Mouse (Mus musculus) forebrain, embryonic 13.5 days (tissue): ENCODE data around the gene Nxpe4. TPM values are rescaled to one million over a fixed set of nuclear protein-coding genes. Genes with fewer than 3 reads are reported as not detected.
A peak's percentile ranks its signal among the peaks of the same experiment; 100 is the strongest.
"Not testable (repeated sequence)": the region's sequence is repeated elsewhere in the genome, so short reads cannot be mapped to it uniquely, and the experiment has no call there.

Experiments used
- ATAC-seq: fragments of 200-750 bp; cut with Nextera tagmentation; 2 replicates; pipeline ENCODE4 v1.8.0; 2017
- H3K27ac ChIP-seq: fragments of 300-500 bp; sonication (generic); 2 replicates; pipeline ENCODE4 v1.5.1; 2015; ENCODE audit warnings: inconsistent platforms, mild to moderate bottlenecking, moderate library complexity
- H3K27me3 ChIP-seq: fragments of 300-500 bp; sonication (generic); 2 replicates; pipeline ENCODE4 v1.6.1; 2015; ENCODE audit warnings: mild to moderate bottlenecking, inconsistent platforms
- H3K36me3 ChIP-seq: fragments of 300-500 bp; sonication (generic); 2 replicates; pipeline ENCODE4 v1.6.1; 2015; ENCODE audit warnings: mild to moderate bottlenecking, inconsistent platforms; ENCODE audit not compliant: poor library complexity, severe bottlenecking
- H3K4me1 ChIP-seq: fragments of 300-500 bp; sonication (generic); 2 replicates; pipeline ENCODE4 v1.6.1; 2015; ENCODE audit warnings: inconsistent platforms
- H3K4me2 ChIP-seq: fragments of 300-500 bp; sonication (generic); 2 replicates; pipeline ENCODE4 v1.6.1; 2015; ENCODE audit warnings: inconsistent platforms, mild to moderate bottlenecking, moderate library complexity
- H3K4me3 ChIP-seq: fragments of 300-500 bp; sonication (generic); 2 replicates; pipeline ENCODE4 v1.5.1; 2015; ENCODE audit warnings: mild to moderate bottlenecking, inconsistent platforms
- H3K9ac ChIP-seq: fragments of 300-500 bp; sonication (generic); 2 replicates; pipeline ENCODE4 v1.6.1; 2015; ENCODE audit warnings: mild to moderate bottlenecking, inconsistent platforms
- H3K9me3 ChIP-seq: fragments of 300-500 bp; sonication (generic); replicated peaks from 2 replicates; pipeline ENCODE4 v1.6.1; 2016; ENCODE audit warnings: inconsistent platforms
- WGBS: fragments of 180-500 bp; shearing (Covaris S2); methylation state at CpG from one replicate; pipeline ENCODE4 v1.1.7; 2015; 5-methylcytosine and 5-hydroxymethylcytosine counted together
- polyA plus RNA-seq: library from polyadenylated mRNA; unstranded; fragments of >200 nt; fragmentation: Nextera tagmentation; extraction: Ambion mirVana; gene quantifications from 2 replicates; pipeline ENCODE4 v1.2.1, GENCODE M21; 2015

The Nxpe4 gene
- polyA plus RNA-seq: 5.5 TPM in 2 replicates

- Histone ChIP-seq H3K36me3 (no peaks in the 10 kb centered on the region), H3K4me2 (peak within 1 kb of the TSS; percentile 66), H3K9me3 (no peaks in the 10 kb centered on the region), H3K4me1 (peaks cover 14% of the 10 kb centered on the region), H3K27ac (no peak within 1 kb of the TSS), H3K27me3 (peaks cover 6% of the 10 kb centered on the region; the same call in 1 of the 2 replicates), H3K9ac (peak within 1 kb of the TSS; percentile 53), H3K4me3 (peak within 1 kb of the TSS; percentile 47)
- WGBS: 29% methylated on average over 12 of the region's 12 CpGs
- ATAC-seq: peak; percentile 87
Observed at GRCm38 (mm10) chr9:48161505-48162192, at the start of gene Nxpe4. Nxpe4 (plus strand) TSS chr9:48162023.

DNA sequence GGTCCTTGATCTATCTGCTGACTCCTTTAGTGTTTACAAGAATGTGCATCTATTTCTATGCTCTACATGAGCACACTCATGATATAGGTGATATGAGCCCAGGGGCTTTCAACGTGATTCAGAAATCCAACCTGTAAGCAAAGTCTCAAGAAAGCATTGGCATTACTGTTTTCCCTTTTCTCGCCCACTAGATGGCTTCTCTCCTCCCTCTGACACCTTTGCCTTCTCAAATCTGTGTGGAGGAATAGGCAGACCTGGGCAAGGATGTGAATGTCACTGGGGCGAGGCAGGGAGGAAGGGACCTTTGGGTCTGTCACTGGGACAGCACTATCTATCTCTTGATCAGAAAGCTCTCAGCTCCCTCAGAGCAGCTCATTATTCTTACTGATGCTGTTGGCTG lies 35.0 kb upstream of the Nxpe4 start:
- Histone ChIP-seq H3K27me3 (peaks cover 46% of the 10 kb centered on the region), H3K4me2 (no peak overlapping the region), H3K9me3 (no peaks in the 10 kb centered on the region), H3K27ac (no peak overlapping the region), H3K36me3 (no peaks in the 10 kb centered on the region), H3K4me1 (no peaks in the 10 kb centered on the region), H3K9ac (no peak overlapping the region), H3K4me3 (no peak overlapping the region)
- ATAC-seq: no peak
- WGBS: 38% methylated on average over 3 of the region's 3 CpGs

DNA sequence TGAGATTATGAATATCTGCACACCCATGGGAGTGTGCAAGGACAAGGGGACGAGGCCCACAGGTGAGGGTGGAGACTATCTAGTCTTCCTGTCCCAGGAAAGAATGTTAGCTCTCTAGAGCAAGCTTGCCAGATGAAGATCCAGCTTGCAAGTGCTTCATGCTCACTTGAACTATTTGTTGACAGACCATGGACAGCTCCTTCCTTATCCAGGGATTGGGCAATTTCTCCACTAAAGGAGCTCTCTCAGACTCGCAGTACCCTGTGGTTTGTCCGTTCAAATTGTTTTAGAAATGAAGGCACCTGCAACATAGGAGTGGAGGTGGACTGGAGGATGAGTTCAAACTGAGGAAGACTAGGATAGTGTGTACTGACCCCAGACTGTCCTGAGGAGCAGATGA lies 24.3 kb upstream of the Nxpe4 start:
- Histone ChIP-seq H3K36me3 (no peaks in the 10 kb centered on the region), H3K9ac (no peak overlapping the region), H3K27me3 (peaks cover 88% of the 10 kb centered on the region), H3K4me2 (no peak overlapping the region), H3K4me1 (peaks cover 9% of the 10 kb centered on the region), H3K27ac (no peak overlapping the region), H3K9me3 (no peaks in the 10 kb centered on the region), H3K4me3 (no peak overlapping the region)
- no peak for ATAC-seq
- WGBS: 53% methylated on average over 3 of the region's 3 CpGs

- 3% methylated on average over 8 of the region's 8 CpGs for WGBS
- H3K27me3 ChIP-seq: peaks cover 83% of the 10 kb centered on the region
- no peak overlapping the region for H3K9ac ChIP-seq
- H3K4me3 ChIP-seq: no peak overlapping the region
- H3K9me3 ChIP-seq: no peaks in the 10 kb centered on the region
- no peak overlapping the region for H3K4me2 ChIP-seq
- H3K27ac ChIP-seq: no peak overlapping the region
- peak; percentile 73; the same call in 1 of the 2 replicates for ATAC-seq
- H3K4me1 ChIP-seq: peaks cover 9% of the 10 kb centered on the region
- no peaks in the 10 kb centered on the region for H3K36me3 ChIP-seq
Observed at GRCm38 (mm10) chr9:48140485-48141411, 21.1 kb upstream of the Nxpe4 start.

GRCm38 (mm10) chr9:48142646-48143045 lies 19.2 kb upstream of the Nxpe4 start:
- no peak overlapping the region for H3K27ac ChIP-seq
- ATAC-seq: no peak
- H3K4me3 ChIP-seq: no peak overlapping the region
- no peak overlapping the region for H3K4me2 ChIP-seq
- WGBS: 82% methylated on average over 6 of the region's 6 CpGs
- peaks cover 79% of the 10 kb centered on the region for H3K27me3 ChIP-seq
- no peaks in the 10 kb centered on the region for H3K36me3 ChIP-seq
- H3K9me3 ChIP-seq: no peaks in the 10 kb centered on the region
- no peak overlapping the region for H3K9ac ChIP-seq
- H3K4me1 ChIP-seq: peaks cover 9% of the 10 kb centered on the region

GRCm38 (mm10) chr9:48146761-48147160 lies 15.1 kb upstream of the Nxpe4 start:
- Histone ChIP-seq H3K4me2 (no peak overlapping the region), H3K27ac (no peak overlapping the region), H3K9ac (no peak overlapping the region), H3K4me1 (no peaks in the 10 kb centered on the region), H3K36me3 (no peaks in the 10 kb centered on the region), H3K9me3 (no peaks in the 10 kb centered on the region), H3K4me3 (no peak overlapping the region), H3K27me3 (peaks cover 90% of the 10 kb centered on the region)
- 79% methylated on average over 3 of the region's 3 CpGs for WGBS
- no peak for ATAC-seq

DNA sequence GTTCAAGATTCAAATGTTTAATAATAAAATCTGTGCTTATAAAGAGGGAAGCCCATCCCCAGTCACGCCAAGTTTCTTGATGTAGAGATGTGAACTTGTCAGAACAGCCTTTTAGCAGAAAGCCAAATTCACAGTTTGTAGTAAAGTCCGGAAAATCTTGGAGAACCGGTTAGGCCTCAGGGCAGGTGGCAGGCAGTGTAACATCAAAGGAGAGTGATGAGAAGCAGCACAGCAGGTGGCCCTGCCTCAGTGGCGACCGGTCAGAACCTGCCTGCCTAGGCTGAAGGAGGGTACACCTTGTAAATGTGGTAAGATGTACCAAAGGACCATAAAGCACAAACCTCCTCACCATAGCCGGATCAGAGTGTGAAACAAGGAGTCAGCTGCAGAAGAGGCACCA lies 4.7 kb downstream of the Nxpe4 start:
- not testable (repeated sequence) for H3K36me3 ChIP-seq, H3K9ac ChIP-seq, H3K4me2 ChIP-seq, H3K27ac ChIP-seq, H3K27me3 ChIP-seq, H3K9me3 ChIP-seq, H3K4me3 ChIP-seq, ATAC-seq
- 75% methylated on average over 6 of the region's 6 CpGs for WGBS
- peaks cover 14% of the 10 kb centered on the region for H3K4me1 ChIP-seq

GRCm38 (mm10) chr9:48176764-48177163 lies 14.9 kb downstream of the Nxpe4 start:
- no peaks in the 10 kb centered on the region; the same call in 1 of the 2 replicates for H3K27me3 ChIP-seq
- 55% methylated on average over 1 of the region's 1 CpGs for WGBS
- H3K4me2 ChIP-seq: no peak overlapping the region

DNA sequence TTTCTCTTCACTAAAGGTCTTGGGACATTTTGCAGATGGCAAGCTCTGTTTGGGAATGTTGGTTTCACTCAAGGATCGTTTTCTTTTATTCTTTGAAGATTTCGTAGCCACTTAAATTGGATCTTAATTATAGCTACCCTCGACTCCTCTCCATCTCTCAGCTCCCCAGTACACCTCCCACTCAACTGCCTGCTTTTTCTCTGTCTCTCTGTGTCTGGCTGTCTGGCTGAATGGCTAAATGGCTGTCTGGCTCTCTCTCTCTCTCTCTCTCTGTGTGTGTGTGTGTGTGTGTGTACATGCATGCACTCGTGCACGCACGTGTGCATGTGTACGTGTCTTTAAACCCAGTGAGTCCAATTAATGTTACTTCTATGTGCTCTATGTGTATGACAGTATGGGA lies 19.5 kb downstream of the Nxpe4 start:
- Histone ChIP-seq H3K4me1 (peaks cover 27% of the 10 kb centered on the region), H3K36me3 (no peaks in the 10 kb centered on the region), H3K9ac (no peak overlapping the region), H3K9me3 (no peaks in the 10 kb centered on the region), H3K27me3 (no peaks in the 10 kb centered on the region; the same call in 1 of the 2 replicates), H3K4me3 (no peak overlapping the region), H3K27ac (no peak overlapping the region), H3K4me2 (no peak overlapping the region)
- 85% methylated on average over 7 of the region's 7 CpGs for WGBS
- no peak for ATAC-seq

More at GRCm38 (mm10) chr9:48176764-48177163, 14.9 kb downstream of the Nxpe4 start:
- Histone ChIP-seq H3K36me3 (no peaks in the 10 kb centered on the region), H3K4me3 (no peak overlapping the region), H3K9me3 (no peaks in the 10 kb centered on the region), H3K27ac (no peak overlapping the region), H3K4me1 (no peaks in the 10 kb centered on the region), H3K9ac (no peak overlapping the region)
- no peak for ATAC-seq

GRCm38 (mm10) chr9:48182718-48183414 lies 21.0 kb downstream of the Nxpe4 start:
- no peak overlapping the region for H3K4me3 ChIP-seq
- WGBS: 8% methylated on average over 7 of the region's 7 CpGs
- H3K4me2 ChIP-seq: peak overlapping the region; percentile 27
- H3K27me3 ChIP-seq: no peaks in the 10 kb centered on the region; the same call in 1 of the 2 replicates
- peaks cover 27% of the 10 kb centered on the region for H3K4me1 ChIP-seq
- H3K9ac ChIP-seq: no peak overlapping the region
- peak overlapping the region; percentile 25 for H3K27ac ChIP-seq
- no peaks in the 10 kb centered on the region for H3K9me3 ChIP-seq
- no peaks in the 10 kb centered on the region for H3K36me3 ChIP-seq
- ATAC-seq: peak; percentile 57; the same call in 1 of the 2 replicates

DNA sequence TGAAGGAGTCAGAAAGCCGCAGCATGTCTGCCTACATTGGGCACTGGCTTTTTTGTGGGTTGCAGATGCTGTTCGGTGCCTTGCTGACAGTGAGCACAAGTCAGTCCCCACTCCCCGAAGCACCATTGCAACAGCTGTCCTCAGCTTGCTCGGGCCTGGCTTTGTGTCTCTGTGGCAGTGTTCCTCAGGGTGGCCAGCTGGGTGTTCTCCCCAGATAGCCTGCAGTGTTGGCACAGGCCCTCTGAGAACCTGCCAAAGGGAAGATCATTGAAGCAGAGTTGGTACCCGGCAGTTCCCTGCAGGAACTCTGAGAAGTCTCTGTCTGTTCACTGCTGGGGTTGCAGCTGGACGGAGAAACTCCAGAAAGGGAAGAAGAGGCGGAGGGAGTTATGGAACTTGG lies 22.5 kb downstream of the Nxpe4 start:
- Histone ChIP-seq H3K27ac (0 out of 2 replicates have a peak overlapping the region, but pooled peaks have one; percentile 25), H3K9ac (no peak overlapping the region), H3K4me3 (no peak overlapping the region), H3K27me3 (no peaks in the 10 kb centered on the region), H3K9me3 (no peaks in the 10 kb centered on the region), H3K4me1 (peaks cover 27% of the 10 kb centered on the region), H3K36me3 (no peaks in the 10 kb centered on the region), H3K4me2 (no peak overlapping the region)
- ATAC-seq: no peak
- 79% methylated on average over 7 of the region's 7 CpGs for WGBS

DNA sequence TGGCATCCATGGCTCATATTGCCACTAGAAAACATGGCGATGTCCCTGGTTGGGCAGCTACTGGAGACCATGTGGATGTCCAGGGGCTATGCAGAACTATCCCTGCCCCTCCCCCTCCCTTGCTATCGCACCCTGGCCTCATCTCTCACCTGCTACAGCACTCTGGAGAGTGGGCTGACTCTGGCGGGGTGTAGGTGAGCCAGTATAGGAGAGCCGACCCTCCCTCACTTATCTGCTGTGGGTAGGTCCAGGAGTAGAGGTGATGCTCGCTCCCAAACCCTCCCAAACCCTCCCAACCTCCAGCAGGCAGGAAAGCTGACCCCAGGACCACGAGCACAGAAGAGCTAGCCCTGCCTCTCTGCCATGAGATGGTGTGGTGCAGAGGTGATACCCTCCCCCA lies 27.0 kb downstream of the Nxpe4 start:
- Histone ChIP-seq H3K4me1 (peaks cover 11% of the 10 kb centered on the region), H3K27me3 (no peaks in the 10 kb centered on the region), H3K9me3 (no peaks in the 10 kb centered on the region), H3K27ac (no peak overlapping the region), H3K4me3 (no peak overlapping the region), H3K36me3 (no peaks in the 10 kb centered on the region), H3K9ac (no peak overlapping the region), H3K4me2 (no peak overlapping the region)
- WGBS: 85% methylated on average over 6 of the region's 6 CpGs
- no peak for ATAC-seq
